Comparison of ENCODE assay signal across 27 mouse cellular contexts in genomic region chr16:21485716-21486115, GRCm38 (mm10).
"Had no signal": no experiment of that assay in that cellular context is flagged by ENCODE, and none has a peak within 500 bp of the region (broad histone marks: within the 10 kb centered on the region; RNA-seq: fewer than 3 reads in every experiment).

No protein-coding gene starts in this region.

- DNase-seq: gastrocnemius, adult 2 months; gastrocnemius, postnatal 10 days; gastrocnemius, postnatal 36 days; heart, adult 11 months; heart, adult 2 months; heart, postnatal 14 days; heart, postnatal 36 days; kidney, adult 18-20 months; kidney, adult 8-10 months; kidney, postnatal 10 days; kidney, postnatal 25 days; kidney, postnatal 4 days; layer of hippocampus, postnatal 36 days; left cerebral cortex, postnatal 4 days had no signal

- H3K27me3 ChIP-seq: heart, embryonic 13.5 days; heart, embryonic 15.5 days; intestine, embryonic 15.5 days; limb, embryonic 13.5 days; limb, embryonic 15.5 days; liver, embryonic 12.5 days had no signal

- ATAC-seq: hindbrain, embryonic 16.5 days; inflammation-experienced regulatory T-cells, adult 6 months; intestine, embryonic 15.5 days; intestine, postnatal 0 days; liver, embryonic 12.5 days had no signal

- H3K9me3 ChIP-seq: heart, embryonic 13.5 days; heart, embryonic 15.5 days; intestine, embryonic 15.5 days; limb, embryonic 13.5 days; limb, embryonic 15.5 days; liver, embryonic 12.5 days had no signal

- H3K9ac ChIP-seq: heart, embryonic 13.5 days; heart, embryonic 15.5 days; hindbrain, embryonic 14.5 days; intestine, embryonic 15.5 days; limb, embryonic 13.5 days; limb, embryonic 15.5 days; liver, embryonic 12.5 days; liver, embryonic 14.5 days had no signal

- H3K4me2 ChIP-seq: heart, embryonic 11.5 days; heart, embryonic 13.5 days; heart, embryonic 15.5 days; hindbrain, embryonic 14.5 days; intestine, embryonic 15.5 days; limb, embryonic 13.5 days; limb, embryonic 15.5 days; liver, embryonic 12.5 days had no signal

- H3K4me3 ChIP-seq: gastrocnemius, adult 2 months; heart, adult 2 months; heart, embryonic 13.5 days; heart, embryonic 15.5 days; intestine, embryonic 15.5 days; layer of hippocampus, adult 2 months; limb, embryonic 13.5 days; limb, embryonic 15.5 days; liver, embryonic 12.5 days had no signal

- H3K4me1 ChIP-seq: heart, embryonic 13.5 days; heart, embryonic 15.5 days; intestine, embryonic 15.5 days; limb, embryonic 13.5 days; limb, embryonic 15.5 days; liver, embryonic 12.5 days had no signal

- H3K27ac ChIP-seq: gastrocnemius, adult 2 months; heart, adult 2 months; heart, embryonic 13.5 days; heart, embryonic 15.5 days; hindbrain, embryonic 14.5 days; intestine, embryonic 15.5 days; layer of hippocampus, adult 2 months; limb, embryonic 13.5 days; limb, embryonic 15.5 days; liver, embryonic 12.5 days; liver, embryonic 14.5 days had no signal

- H3K36me3 ChIP-seq: heart, embryonic 15.5 days; intestine, embryonic 15.5 days; limb, embryonic 13.5 days had no signal
